Mouse (Mus musculus) layer of hippocampus, adult 9-10 months (tissue): ENCODE measurements around the gene Kif5c.

Source experiments
- DNase-seq: peaks from one replicate; pipeline ENCODE4 v3.0.0; 2022; ENCODE audit warnings: low spot score

Kif5c gene

DNA sequence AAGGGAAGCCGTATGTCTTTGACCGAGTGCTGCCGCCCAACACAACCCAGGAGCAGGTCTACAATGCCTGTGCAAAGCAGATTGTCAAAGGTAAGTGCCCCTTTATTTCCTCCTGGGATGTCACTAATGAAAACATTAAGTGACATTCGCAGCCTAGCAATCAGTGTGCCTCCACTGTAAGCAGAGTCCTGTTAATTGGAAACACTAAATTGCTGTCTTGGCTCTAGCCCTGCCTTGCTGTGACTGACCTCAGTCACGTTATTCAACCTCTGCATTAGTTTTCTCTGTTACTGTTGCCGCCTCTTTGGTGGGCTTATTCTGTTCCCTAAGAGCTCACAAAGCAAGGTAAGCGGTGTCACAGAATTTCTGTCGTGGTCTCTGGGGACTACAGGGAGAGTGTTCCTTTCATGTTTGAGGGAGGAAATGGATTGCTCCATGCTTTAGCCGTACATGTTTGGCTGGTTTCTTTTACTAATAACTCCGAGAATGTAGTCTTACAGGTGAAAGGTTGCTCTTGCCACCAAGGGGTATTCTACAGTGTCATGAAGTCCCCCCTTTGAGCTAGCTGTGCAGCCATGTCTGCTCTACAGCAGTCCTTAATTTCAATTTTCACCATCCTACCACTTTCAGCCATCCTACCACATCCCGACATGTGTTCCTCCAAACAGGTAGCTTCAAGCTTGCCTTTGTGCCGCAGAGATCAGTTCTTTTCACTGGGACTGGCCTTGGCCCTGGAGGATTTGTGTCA lies 52.8 kb downstream of the Kif5c start:
- no peak for DNase-seq

DNA sequence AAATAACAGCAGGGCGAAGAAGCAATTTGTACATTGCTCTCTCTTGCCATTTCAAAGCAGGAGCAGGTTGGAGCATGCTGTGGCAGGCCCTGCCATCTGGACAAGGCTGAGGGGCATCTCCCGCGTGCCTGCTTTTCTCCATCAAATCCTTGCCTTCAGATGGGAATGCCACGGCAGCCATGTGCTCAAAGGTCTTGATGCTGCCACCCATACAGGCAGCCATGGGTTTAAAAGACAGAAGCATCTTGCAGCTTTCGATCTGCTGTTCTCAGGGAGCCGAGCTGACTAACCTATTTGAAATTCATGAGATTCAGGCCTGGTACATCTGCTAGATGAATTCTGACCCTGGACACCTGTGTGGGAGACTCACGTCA lies 53.4 kb downstream of the Kif5c start:
- no peak for DNase-seq

DNA sequence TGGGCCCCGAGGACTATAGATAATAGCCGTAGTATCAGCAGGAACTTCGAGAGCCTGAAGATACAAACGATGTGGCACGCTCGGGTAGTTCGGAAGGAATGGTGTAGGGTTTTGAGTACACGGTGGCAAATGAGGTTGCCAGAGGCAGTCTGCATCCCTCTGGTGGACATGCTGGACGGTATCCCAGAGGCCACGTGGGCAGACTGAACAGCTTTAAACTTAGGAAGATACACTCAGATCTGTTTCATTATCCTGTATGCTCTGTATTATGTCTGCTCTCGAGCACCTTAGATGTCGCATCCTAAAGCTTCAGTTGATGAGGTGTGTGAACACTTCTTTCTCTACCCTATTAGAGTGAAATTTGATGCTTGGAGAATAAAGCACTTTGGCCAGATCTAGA lies 56.9 kb downstream of the Kif5c start:
- DNase-seq, result no peak

DNA sequence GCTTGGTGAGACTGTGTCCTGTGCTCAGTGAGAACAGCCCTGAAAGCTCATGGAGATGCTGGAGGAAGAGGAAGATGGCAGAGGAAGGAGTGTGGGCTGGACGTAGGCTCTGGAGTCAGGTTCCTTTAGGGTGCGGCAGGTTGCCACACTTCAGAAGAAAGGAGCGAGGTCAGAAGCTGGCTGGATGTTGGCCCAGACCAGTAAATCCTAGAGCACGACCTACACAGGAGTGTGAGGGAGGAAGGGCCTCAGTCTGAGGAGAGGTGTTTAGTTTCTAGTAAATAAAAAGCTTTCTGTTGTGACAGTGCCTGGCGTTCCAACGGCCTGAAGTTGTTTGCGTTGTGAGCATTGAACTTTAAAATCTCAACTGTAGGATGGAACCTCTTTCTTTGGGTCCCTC lies 59.3 kb downstream of the Kif5c start:
- no peak for DNase-seq

DNA sequence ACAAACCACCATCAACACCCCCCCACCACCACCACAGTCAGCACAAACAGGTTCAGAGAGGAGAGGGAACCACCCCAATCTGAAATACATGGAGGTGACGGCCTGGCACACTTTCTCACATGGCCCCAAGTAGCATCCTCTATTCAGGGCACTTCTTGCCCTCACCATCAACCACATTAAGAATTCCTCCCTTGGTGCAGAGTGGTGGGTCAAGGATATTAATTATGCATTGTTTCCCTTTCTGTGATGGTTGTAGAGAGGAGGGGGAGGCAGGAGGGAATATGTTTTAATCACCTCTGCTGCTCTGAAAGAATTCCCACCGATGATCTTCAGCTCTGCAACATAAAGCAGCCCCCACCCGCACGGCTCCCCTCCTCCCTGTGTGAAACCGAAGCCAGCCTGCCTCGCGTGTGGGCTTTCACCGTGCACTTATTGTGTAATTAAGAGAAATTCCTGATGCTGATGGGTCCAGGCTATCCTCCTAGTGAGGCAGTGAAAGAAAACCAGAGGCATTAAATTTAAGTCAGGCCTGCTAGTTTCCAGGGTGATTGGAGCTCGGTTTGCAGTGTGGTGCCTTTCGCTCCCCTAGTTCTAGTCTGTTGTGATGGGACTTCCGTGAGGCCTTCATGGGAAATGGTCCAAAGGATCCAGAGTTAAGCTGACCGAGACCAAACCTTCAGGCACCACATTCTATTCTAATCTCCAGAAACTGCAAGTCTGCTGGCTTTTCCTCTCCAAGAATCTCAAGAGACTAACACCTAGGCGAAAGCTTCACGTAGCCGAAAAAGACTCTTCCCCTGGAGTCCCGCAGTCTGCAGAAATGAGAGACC lies 60.3 kb downstream of the Kif5c start:
- no peak for DNase-seq

DNA sequence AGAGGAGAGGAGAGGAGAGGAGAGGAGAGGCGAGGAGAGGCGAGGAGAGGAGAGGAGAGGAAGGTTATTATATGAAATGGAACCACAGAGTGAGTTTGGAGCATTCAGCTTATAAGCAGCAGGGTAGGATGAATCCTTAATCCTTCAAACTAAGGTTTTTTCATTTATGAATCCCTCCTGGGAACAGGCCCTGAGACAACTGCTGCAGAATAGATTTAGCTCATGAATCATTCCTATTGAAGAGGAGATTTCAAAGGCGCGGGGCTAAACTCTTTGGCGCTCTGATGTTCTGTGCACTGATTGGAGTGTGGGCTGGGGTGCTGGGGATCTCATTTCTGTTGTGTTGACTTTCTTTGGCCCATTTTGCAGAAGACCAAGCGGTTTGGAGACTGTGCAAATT lies 63.7 kb downstream of the Kif5c start:
- DNase-seq, result no peak

DNA sequence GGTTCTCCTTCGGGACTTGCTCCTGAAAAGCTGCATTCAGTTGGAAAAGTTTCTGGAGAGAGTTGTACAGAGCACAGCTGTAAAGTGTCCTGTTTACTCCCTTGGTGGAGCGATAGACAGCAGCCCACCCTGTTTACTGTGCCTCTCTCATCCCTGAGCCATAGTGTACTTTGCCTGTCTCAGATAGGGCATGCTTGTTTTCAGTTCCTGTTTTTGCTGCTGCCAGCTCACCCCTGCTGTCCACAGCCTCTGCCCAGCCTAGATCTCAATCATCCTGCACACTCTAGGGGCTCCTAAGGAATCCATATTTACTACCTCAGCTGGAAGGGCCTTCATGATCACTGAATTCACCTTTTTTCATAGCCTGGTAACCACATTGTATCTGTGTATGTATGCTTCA lies 65.7 kb downstream of the Kif5c start:
- no peak for DNase-seq

DNA sequence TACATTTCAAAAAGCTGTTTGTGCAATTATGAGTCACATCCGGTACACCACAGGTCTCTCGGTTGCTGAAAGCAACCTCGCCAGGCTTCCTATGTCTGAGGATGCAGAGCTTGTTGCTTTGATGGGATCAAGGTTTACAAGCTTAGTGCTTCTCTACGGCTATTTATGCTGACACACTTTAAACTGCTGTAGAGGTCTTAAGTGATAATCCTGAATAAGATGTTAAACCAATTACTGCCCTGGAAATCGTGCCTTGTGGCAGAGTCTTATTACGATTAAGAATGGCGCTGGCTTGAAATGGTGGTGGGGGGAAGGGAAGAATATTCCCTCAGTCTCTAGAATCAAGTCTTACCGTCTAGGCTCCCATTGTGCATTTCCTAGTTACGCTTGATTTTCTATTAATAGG lies 71.3 kb downstream of the Kif5c start:
- no peak for DNase-seq

DNA sequence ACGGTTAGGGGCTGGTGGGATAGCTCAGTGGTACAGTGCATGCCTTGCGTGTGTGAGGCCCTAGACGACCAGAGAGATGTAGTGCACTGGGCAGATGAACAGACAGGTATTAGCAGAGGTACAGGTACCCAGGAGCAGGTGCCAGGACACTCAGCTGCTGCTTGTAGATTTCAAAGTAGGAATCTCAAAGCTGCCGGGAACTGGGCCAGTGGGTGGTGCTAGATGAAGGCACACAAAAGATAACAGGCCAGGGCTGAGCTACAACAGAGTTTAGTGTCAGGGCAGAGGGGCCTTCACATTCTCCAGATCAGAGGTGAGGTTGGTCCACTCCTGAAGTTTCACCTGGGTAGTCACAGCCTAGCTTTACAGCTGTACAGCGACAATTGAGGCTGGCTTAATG lies 72.3 kb downstream of the Kif5c start:
- DNase-seq, result no peak

DNA sequence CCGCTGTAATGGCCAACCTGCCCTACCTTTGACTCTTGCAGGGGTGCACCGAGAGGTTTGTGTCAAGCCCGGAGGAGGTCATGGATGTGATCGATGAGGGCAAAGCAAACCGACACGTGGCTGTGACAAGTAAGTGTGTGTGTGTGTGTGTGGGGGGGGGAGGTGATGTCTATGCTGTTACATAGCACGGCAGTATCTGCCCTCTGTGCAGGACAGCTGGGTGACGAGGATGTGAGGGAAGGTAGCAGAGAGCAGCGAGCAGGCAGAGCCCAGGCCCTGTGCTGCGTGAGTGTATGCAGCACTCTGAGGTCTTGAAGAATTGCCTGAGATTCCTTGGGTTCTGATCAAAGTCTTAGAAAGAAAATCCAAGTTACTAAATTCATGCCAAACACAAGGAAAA lies 75.6 kb downstream of the Kif5c start:
- no peak for DNase-seq

DNA sequence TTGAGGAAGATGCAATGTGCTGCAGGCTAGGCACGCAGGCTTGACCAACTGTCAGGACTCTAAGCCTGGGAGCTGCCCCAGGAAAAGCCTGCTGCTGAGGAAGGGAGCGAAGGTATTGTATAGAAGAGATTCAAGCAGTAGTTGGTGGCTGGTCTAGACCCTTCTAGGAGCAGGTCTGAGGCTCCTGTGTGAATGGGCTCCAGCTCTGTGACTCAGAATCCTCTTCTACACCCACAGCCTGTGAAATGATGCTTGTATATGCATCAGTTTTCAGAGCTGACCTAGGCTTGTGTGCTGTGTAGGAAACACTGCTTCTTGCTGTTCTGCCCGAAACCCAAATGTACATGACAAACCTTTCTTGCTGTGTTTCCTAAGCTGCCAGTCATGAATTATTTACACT lies 76.4 kb downstream of the Kif5c start:
- DNase-seq, result no peak

DNA sequence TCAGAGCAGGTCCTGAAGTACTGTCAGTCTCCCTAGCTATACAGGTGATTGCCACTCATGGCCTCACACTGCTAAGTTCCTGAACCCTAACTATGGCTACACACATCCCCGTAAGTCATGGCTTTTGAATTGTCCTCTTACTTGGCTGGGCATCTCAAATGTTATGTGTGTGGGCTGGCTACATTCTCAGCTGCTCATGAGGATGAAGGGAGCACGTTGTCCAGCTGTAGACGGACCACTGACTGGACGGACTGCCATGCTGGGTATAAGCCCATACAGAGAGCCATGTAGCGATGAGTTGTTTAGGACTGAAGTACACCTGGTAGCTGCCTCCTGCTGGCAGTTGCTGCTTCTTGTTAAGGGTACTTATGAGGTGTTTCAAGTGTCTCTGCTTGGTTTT lies 79.8 kb downstream of the Kif5c start:
- no peak for DNase-seq

DNA sequence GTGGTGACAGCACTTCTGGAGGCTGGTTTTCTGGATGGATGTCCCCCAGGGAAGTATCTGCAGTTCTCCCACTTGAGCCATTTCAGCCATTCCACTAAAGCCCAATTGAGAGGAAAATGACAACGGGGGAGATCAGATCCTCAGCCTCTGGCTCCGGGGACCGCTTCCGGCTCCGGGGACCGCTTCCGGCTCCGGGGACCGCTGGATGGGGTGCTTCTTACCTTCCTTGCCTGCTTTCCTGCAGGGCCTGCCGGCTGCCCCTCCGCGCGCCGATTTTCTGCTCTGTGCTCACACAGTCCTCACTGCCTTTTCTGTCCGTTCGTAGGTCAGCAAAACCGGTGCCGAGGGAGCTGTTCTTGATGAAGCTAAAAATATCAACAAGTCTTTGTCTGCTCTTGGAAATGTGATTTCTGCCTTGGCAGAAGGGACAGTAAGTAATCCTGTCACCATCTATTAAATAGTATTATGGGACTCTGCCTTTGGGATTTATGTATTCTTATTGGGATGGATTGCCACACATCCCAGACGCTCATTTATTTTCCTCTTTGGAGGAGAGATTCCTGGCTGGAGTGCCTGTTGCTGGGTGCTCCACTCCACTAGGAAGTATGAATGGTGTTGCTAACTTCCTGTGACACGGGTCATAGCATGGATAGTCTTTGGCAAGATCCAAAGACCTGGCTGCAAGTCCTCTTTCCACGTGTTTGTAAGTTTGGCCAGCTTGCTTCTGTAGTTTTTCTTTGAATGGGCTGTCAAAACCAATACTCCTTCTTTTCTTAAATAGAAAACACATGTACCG lies 81.3 kb downstream of the Kif5c start:
- no peak for DNase-seq

DNA sequence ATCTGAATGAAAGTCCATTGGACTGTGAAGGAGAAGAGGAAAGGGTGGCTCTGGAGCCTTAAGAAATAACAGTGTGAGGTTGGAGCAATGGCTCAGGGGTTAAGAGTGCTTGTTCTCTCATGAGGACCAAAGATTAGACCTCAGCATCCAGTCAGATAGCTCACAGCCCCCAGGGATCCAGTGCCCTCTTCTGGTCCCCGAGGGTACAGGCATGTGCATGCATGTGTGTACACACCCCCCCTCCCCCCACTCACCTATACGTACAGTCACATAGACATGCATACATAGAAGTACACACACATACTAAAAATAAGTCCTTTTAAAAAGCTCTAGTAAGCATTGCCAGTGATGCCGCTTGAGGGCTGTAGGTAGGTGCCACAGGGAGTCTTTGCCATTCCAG lies 91.1 kb downstream of the Kif5c start:
- DNase-seq, result no peak

DNA sequence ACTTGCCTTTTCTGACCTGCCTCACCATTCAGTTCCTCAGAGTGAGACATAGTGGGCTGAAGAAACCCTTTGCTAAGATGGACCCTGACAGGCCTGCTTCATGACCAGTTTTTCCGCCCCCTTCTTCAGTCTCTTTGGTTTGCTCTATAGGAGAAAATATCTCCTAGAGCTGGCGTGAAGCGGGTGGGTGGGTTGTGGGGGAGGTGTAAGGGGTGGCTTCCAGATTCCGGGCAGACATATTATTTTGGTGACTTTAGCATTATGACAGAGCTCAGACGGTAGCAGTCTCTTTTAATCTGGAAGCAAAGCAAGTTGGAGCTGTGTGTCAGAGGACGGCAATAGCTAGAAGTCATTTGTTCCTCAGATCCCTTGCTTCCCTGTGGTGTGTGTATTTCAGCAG lies 92.6 kb downstream of the Kif5c start:
- no peak for DNase-seq

DNA sequence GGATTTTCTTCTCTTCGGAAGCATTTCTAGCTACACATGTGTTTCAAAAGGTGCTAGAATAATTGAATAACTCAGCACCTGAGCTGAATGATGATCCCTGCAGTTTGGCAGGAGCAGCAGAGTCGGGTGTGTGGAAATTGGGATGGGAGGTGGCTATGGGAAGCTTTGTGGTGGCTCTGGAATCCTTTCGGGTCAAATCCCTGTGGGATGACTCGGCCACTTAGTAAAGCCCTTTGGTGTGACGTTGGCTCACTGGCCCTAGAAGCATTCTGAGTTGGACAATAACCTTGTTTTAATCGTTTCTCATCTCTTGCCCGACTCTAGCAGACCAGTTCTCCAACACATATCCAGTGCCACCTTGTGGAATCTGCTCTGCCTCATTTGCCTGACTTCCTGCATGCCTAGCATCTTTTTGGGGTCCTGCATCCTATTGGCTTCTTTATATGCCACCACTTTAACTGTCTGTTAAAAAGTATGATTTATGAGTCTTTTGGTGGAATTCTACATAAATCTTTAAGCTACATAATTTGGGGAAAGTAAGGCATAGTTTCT lies 93.3 kb downstream of the Kif5c start:
- DNase-seq, result no peak

DNA sequence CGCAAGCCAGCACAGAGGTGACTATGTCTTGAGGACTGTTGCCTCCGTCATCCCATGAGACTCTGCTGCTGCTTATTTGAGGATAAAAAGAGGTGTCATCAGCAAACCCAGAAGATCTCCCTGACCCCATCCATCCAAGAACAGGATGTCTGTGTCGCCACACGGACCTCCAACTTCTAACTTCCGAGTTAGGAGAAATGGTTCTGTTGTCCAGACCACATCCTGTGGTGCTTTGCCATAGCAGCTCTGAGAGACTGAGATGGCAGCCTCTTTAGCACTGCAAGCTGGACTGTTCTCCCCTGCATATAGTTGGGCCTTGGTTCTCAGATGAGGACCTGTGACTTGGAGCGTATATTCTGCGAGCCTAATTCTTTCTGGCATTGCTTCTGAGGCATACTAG lies 97.4 kb downstream of the Kif5c start:
- DNase-seq, result no peak

DNA sequence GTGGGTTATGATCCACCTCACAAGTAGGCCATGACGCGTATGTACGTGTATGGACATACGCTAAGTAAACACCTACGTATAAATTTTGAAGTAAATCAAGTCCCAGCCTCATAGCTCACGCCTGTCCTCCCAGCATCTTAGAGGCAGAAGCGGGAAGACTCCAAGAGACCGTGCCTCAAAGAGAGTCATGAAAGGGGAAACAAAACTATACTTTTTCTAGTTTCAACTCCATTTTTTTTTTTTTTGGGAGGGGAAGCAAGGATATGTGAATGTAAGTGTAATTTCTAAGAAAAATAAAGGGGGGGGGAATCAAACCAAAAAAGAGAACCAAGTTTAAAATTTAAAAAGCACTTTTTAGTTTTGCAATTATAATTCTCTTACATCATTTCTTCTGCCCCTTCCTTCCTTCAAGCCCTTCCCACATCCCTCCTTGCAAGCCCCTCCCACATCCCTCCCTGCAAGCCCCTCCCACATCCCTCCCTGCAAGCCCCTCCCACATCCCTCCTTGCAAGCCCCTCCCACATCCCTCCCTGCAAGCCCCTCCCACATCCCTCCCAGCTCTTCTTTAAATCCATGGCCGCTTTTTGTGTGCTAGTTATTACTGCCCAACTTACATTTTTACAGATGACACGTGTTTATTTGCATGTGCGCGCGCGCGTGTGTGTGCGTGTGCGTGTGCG lies 98.5 kb downstream of the Kif5c start:
- DNase-seq, result no peak

DNA sequence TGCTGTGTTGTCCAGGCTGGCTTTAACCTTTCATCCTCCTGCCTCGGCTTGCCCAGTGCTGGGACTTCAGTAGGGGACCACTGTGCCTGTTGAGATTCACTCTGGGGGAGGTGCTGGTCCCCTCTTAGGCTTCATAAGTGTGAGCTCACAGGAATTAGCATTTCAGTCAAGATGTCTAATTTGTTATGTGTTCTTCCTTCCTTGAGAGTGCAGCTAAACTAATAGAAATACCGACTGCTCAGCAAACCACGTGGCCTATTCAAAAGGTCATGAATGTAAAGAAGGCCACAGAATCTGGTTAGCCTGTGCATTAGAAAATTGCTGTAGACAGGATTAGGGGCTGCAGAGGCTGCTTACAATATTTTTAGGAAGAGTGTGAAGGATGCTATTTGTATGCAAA lies 99.4 kb downstream of the Kif5c start:
- no peak for DNase-seq

DNA sequence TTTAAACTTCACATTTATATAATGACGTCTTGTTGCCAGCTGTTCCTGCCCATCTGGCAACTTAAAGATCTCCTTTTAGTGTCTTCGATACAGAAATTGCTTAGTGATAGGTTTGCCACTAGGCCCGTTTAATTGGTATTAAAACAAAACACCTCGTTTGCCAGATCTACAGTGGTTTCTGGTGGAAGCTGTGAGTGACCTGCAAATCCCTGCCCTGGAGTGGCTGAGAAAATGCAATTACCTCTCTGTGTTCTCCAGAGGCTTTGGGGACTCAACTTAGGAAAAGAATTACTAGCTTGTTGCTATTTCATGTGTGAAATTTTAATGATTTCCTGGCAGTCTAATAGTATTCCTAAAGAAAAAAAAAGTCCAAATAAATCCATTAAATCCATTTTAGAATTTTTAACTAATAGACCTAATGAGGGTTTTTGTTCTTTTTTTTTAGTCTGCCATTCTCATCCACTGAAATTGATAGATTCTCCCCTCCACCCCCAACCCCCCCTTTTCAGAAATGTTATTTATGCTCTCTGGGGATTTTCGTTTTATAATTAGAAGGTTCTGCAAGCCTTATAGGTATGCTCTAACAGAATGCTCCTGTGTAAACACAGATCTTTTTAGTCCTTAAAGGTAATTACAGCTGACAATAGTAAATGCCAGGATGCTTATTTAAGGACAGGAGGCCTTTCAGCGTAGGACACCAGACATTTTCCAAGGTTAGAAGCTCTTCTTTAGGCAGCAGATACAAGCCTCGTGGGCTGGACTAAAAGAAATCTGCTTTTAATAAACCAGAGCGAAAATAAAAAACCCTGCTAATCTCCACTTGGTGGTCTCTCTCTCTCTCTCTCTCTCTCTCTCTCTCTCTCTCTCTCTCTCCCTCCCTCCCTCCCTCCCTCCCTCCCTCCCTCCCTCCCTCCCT lies 100.1 kb downstream of the Kif5c start:
- DNase-seq, result no peak

DNA sequence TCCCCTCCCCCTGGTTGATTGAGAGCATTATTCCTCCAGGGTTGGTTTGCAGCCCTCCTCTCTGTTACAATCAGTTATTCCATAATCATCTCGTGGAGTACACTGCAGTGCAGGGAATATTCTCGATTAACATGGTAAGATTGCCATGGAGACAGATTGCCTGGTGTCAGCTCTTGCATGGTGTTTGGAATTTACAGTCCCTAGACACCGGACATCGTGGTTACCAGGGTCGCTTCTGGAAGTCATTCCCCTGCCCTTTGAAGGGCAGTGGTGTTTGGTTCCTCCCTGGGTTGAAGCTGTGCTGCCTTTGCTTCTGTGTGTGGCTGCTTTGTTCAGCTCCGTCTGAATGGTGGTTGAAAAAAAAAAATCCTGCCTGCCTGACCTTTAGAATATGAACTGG lies 100.8 kb downstream of the Kif5c start:
- no peak for DNase-seq
